Mouse (Mus musculus) midbrain, embryonic 15.5 days (tissue): Measurements from ENCODE around the gene Map9. TPM values are rescaled to one million over a fixed set of nuclear protein-coding genes. Genes with fewer than 3 reads are reported as not detected.
"Not testable (repeated sequence)": the region's sequence is repeated elsewhere in the genome, so short reads cannot be mapped to it uniquely, and the experiment has no call there.

ENCODE experiments used
- ATAC-seq: fragments of 200-750 bp; cut with Nextera tagmentation; replicated peaks from 2 replicates; pipeline ENCODE4 v1.8.0; 2017; ENCODE audit warnings: moderate TSS enrichment
- H3K27ac ChIP-seq: fragments of 300-500 bp; sonication (generic); 2 replicates; pipeline ENCODE4 v1.5.1; 2015; ENCODE audit warnings: mild to moderate bottlenecking, inconsistent platforms
- H3K27me3 ChIP-seq: fragments of 300-500 bp; sonication (generic); replicated peaks from 2 replicates; pipeline ENCODE4 v1.6.1; 2015; ENCODE audit warnings: inconsistent platforms
- H3K36me3 ChIP-seq: fragments of 300-500 bp; sonication (generic); replicated peaks from 2 replicates; pipeline ENCODE4 v1.6.1; 2015; ENCODE audit warnings: inconsistent platforms
- H3K4me1 ChIP-seq: fragments of 300-500 bp; sonication (generic); 2 replicates; pipeline ENCODE4 v1.6.1; 2015; ENCODE audit warnings: inconsistent platforms
- H3K4me2 ChIP-seq: fragments of 300-500 bp; sonication (generic); 2 replicates; pipeline ENCODE4 v1.6.1; 2015; ENCODE audit warnings: inconsistent platforms, mild to moderate bottlenecking, moderate library complexity
- H3K4me3 ChIP-seq: fragments of 300-500 bp; sonication (generic); 2 replicates; pipeline ENCODE4 v1.5.1; 2015; ENCODE audit warnings: mild to moderate bottlenecking, inconsistent platforms
- H3K9ac ChIP-seq: fragments of 300-500 bp; sonication (generic); 2 replicates; pipeline ENCODE4 v1.6.1; 2015; ENCODE audit warnings: mild to moderate bottlenecking, inconsistent platforms
- H3K9me3 ChIP-seq: fragments of 300-500 bp; sonication (generic); 2 replicates; pipeline ENCODE4 v1.6.1; 2016; ENCODE audit warnings: inconsistent platforms
- WGBS: fragments of 180-500 bp; shearing (Covaris S2); methylation state at CpG from one replicate; pipeline ENCODE4 v1.1.7; 2015; ENCODE audit warnings: mixed read lengths; 5-methylcytosine and 5-hydroxymethylcytosine counted together
- polyA plus RNA-seq: library from polyadenylated mRNA; unstranded; fragments of >200 nt; fragmentation: Nextera tagmentation; extraction: Ambion mirVana; gene quantifications from 2 replicates; pipeline ENCODE4 v1.2.1, GENCODE M21; 2015

Map9 gene
- polyA plus RNA-seq, 1 experiment from 2014 or later, result 121 TPM

DNA sequence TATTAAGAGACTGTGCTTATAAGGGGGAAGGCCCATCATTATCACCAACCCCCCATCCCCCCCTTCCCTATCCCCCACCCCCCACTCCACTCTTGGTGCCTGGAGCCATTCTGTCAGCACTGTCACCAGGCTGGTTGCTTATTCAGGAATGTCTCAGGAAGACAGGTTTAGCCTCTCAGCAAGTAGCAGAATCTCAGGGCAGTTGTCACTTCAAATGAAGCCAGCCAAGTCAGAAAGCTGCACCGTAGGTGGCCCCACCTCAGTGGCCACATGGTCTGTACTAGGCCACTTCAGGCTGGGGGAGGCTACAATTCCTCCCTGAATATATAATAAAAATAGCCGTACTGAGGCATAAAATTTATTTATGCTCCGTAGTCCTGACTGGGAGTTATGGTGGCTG is 83.1 kb downstream of the Map9 start:
- no peaks in the 10 kb centered on the region for H3K27me3 ChIP-seq
- no peaks in the 10 kb centered on the region for H3K9me3 ChIP-seq
- H3K36me3 ChIP-seq, result no peaks in the 10 kb centered on the region
- H3K4me1 ChIP-seq, result no peaks in the 10 kb centered on the region
- no peak overlapping the region for H3K4me2 ChIP-seq
- WGBS, result 46% methylated on average over 3 of the region's 3 CpGs
- no peak overlapping the region for H3K9ac ChIP-seq
- no peak overlapping the region for H3K27ac ChIP-seq
- H3K4me3 ChIP-seq, result no peak overlapping the region
- ATAC-seq, result no peak

GRCm38 (mm10) chr3:82441601-82442000 is 83.8 kb downstream of the Map9 start:
- not testable (repeated sequence) for H3K4me3 ChIP-seq, H3K4me2 ChIP-seq, H3K4me1 ChIP-seq, ATAC-seq, H3K36me3 ChIP-seq, H3K27me3 ChIP-seq, H3K9me3 ChIP-seq, H3K27ac ChIP-seq, H3K9ac ChIP-seq

Other genes with a start within 250 kb of the Map9 start
- 19.1 and 20.4 TPM in 2 replicates for gene Gucy1a1, start 212.3 kb upstream of the Map9 start, polyA plus RNA-seq
- gene Npy2r, start 190.0 kb downstream of the Map9 start, polyA plus RNA-seq, result 0.93 and 1.0 TPM in 2 replicates